Mouse (Mus musculus) forebrain, embryonic 12.5 days (tissue): ENCODE measurements around the gene Tekt4. TPM values are rescaled to one million over a fixed set of nuclear protein-coding genes. Genes with fewer than 3 reads are reported as not detected.
A peak's percentile ranks its signal among the peaks of the same experiment; 100 is the strongest.

Experiments used
- ATAC-seq: fragments of 200-750 bp; cut with Nextera tagmentation; 2 replicates; pipeline ENCODE4 v1.8.0; 2017; ENCODE audit warnings: moderate TSS enrichment; ENCODE audit not compliant: low FRiP score
- H3K27ac ChIP-seq: fragments of 300-500 bp; sonication (generic); 2 replicates; pipeline ENCODE4 v1.5.1; 2016; ENCODE audit warnings: mild to moderate bottlenecking
- H3K27me3 ChIP-seq: fragments of 300-500 bp; sonication (generic); 2 replicates; pipeline ENCODE4 v1.6.1; 2016; ENCODE audit warnings: mild to moderate bottlenecking
- H3K36me3 ChIP-seq: fragments of 300-500 bp; sonication (generic); replicated peaks from 2 replicates; pipeline ENCODE4 v1.6.1; 2016; ENCODE audit warnings: mild to moderate bottlenecking
- H3K4me1 ChIP-seq: fragments of 300-500 bp; sonication (generic); 2 replicates; pipeline ENCODE4 v1.6.1; 2016
- H3K4me2 ChIP-seq: fragments of 300-500 bp; sonication (generic); 2 replicates; pipeline ENCODE4 v1.6.1; 2016; ENCODE audit warnings: mild to moderate bottlenecking, moderate library complexity
- H3K4me3 ChIP-seq: fragments of 300-500 bp; sonication (generic); replicated peaks from 2 replicates; pipeline ENCODE4 v1.5.1; 2016; ENCODE audit warnings: mild to moderate bottlenecking
- H3K9ac ChIP-seq: fragments of 300-500 bp; sonication (generic); 2 replicates; pipeline ENCODE4 v1.6.1; 2016; ENCODE audit warnings: mild to moderate bottlenecking
- H3K9me3 ChIP-seq: fragments of 300-500 bp; sonication (generic); 2 replicates; pipeline ENCODE4 v1.6.1; 2016
- WGBS: fragments of 180-500 bp; shearing (Covaris S2); methylation state at CpG from one replicate; pipeline ENCODE4 v1.1.7; 2016; 5-methylcytosine and 5-hydroxymethylcytosine counted together
- polyA plus RNA-seq: library from polyadenylated mRNA; unstranded; fragments of >200 nt; fragmentation: Nextera tagmentation; extraction: Ambion mirVana; gene quantifications from 2 replicates; pipeline ENCODE4 v1.2.1, GENCODE M21; 2016

Tekt4 gene
- polyA plus RNA-seq, 1 experiment from 2014 or later, result 0.31 TPM

GRCm38 (mm10) chr17:25416219-25416618 is 38.2 kb upstream of the Tekt4 start:
- Histone ChIP-seq H3K4me3 (no peak overlapping the region), H3K9ac (0 out of 2 replicates have a peak overlapping the region, but pooled peaks have one; percentile 33), H3K27ac (peak overlapping the region; percentile 72), H3K9me3 (no peaks in the 10 kb centered on the region), H3K4me2 (0 out of 2 replicates have a peak overlapping the region, but pooled peaks have one; percentile 29), H3K4me1 (peaks cover 78% of the 10 kb centered on the region), H3K36me3 (no peaks in the 10 kb centered on the region), H3K27me3 (peaks cover 19% of the 10 kb centered on the region)
- ATAC-seq, result peak; percentile 28; the same call in 1 of the 2 replicates
- 11% methylated on average over 3 of the region's 3 CpGs for WGBS

- H3K9me3 ChIP-seq, result no peaks in the 10 kb centered on the region
- peak overlapping the region; percentile 82 for H3K27ac ChIP-seq
- H3K36me3 ChIP-seq, result no peaks in the 10 kb centered on the region
- no peak overlapping the region for H3K4me3 ChIP-seq
- H3K4me1 ChIP-seq, result peaks cover 74% of the 10 kb centered on the region
- 76% methylated on average over 6 of the region's 6 CpGs for WGBS
- peaks cover 10% of the 10 kb centered on the region for H3K27me3 ChIP-seq
- H3K4me2 ChIP-seq, result no peak overlapping the region
- no peak for ATAC-seq
- no peak overlapping the region for H3K9ac ChIP-seq
Observed at GRCm38 (mm10) chr17:25417990-25418389, 36.4 kb upstream of the Tekt4 start.

GRCm38 (mm10) chr17:25418926-25419325 is 35.5 kb upstream of the Tekt4 start:
- Histone ChIP-seq H3K4me1 (peaks cover 70% of the 10 kb centered on the region), H3K9ac (no peak overlapping the region), H3K9me3 (no peaks in the 10 kb centered on the region), H3K4me2 (peak overlapping the region; percentile 25; the same call in 1 of the 2 replicates), H3K4me3 (no peak overlapping the region), H3K27me3 (peaks cover 13% of the 10 kb centered on the region), H3K27ac (peak overlapping the region; percentile 82), H3K36me3 (no peaks in the 10 kb centered on the region)
- WGBS, result 10% methylated on average over 9 of the region's 9 CpGs
- peak; percentile 74; the same call in 1 of the 2 replicates for ATAC-seq

- H3K9ac ChIP-seq, result no peak overlapping the region
- H3K4me2 ChIP-seq, result no peak overlapping the region
- no peak overlapping the region for H3K4me3 ChIP-seq
- WGBS, result 89% methylated on average over 3 of the region's 3 CpGs
- peaks cover 8% of the 10 kb centered on the region; the same call in 1 of the 2 replicates for H3K27me3 ChIP-seq
- H3K4me1 ChIP-seq, result peaks cover 64% of the 10 kb centered on the region
- no peaks in the 10 kb centered on the region for H3K9me3 ChIP-seq
- H3K27ac ChIP-seq, result no peak overlapping the region
- ATAC-seq, result no peak
- H3K36me3 ChIP-seq, result no peaks in the 10 kb centered on the region
Observed at GRCm38 (mm10) chr17:25420998-25421397, 33.4 kb upstream of the Tekt4 start.

GRCm38 (mm10) chr17:25424526-25425080 is 29.8 kb upstream of the Tekt4 start:
- Histone ChIP-seq H3K4me1 (peaks cover 45% of the 10 kb centered on the region), H3K4me3 (no peak overlapping the region), H3K9ac (no peak overlapping the region), H3K36me3 (no peaks in the 10 kb centered on the region; the same call in 1 of the 2 replicates), H3K27me3 (peaks cover 25% of the 10 kb centered on the region), H3K9me3 (no peaks in the 10 kb centered on the region), H3K4me2 (no peak overlapping the region), H3K27ac (0 out of 2 replicates have a peak overlapping the region, but pooled peaks have one; percentile 20)
- no peak for ATAC-seq
- WGBS, result 36% methylated on average over 8 of the region's 8 CpGs

- Histone ChIP-seq H3K27ac (no peak overlapping the region), H3K4me1 (peaks cover 43% of the 10 kb centered on the region), H3K27me3 (peaks cover 38% of the 10 kb centered on the region), H3K4me3 (no peak overlapping the region), H3K36me3 (no peaks in the 10 kb centered on the region; the same call in 1 of the 2 replicates), H3K9ac (no peak overlapping the region), H3K4me2 (no peak overlapping the region), H3K9me3 (no peaks in the 10 kb centered on the region)
- ATAC-seq, result no peak
- WGBS, result 66% methylated on average over 2 of the region's 2 CpGs
Observed at GRCm38 (mm10) chr17:25425996-25426395, 28.4 kb upstream of the Tekt4 start.

GRCm38 (mm10) chr17:25427441-25427840 is 27.0 kb upstream of the Tekt4 start:
- WGBS, result 42% methylated on average over 10 of the region's 10 CpGs
- H3K9me3 ChIP-seq, result no peaks in the 10 kb centered on the region
- H3K27ac ChIP-seq, result no peak overlapping the region
- H3K4me3 ChIP-seq, result no peak overlapping the region
- H3K9ac ChIP-seq, result no peak overlapping the region
- H3K36me3 ChIP-seq, result no peaks in the 10 kb centered on the region; the same call in 1 of the 2 replicates
- H3K27me3 ChIP-seq, result peaks cover 52% of the 10 kb centered on the region
- no peak overlapping the region for H3K4me2 ChIP-seq
- H3K4me1 ChIP-seq, result peaks cover 48% of the 10 kb centered on the region
- ATAC-seq, result no peak

GRCm38 (mm10) chr17:25429240-25429639 is 25.2 kb upstream of the Tekt4 start:
- Histone ChIP-seq H3K9ac (no peak overlapping the region), H3K27me3 (peaks cover 62% of the 10 kb centered on the region), H3K9me3 (no peaks in the 10 kb centered on the region), H3K4me3 (no peak overlapping the region), H3K27ac (no peak overlapping the region), H3K4me1 (peaks cover 59% of the 10 kb centered on the region), H3K36me3 (no peaks in the 10 kb centered on the region; the same call in 1 of the 2 replicates), H3K4me2 (no peak overlapping the region)
- 58% methylated on average over 5 of the region's 5 CpGs for WGBS
- no peak for ATAC-seq

- H3K4me2 ChIP-seq, result no peak overlapping the region
- peaks cover 59% of the 10 kb centered on the region for H3K4me1 ChIP-seq
- H3K9me3 ChIP-seq, result no peaks in the 10 kb centered on the region
- H3K27ac ChIP-seq, result no peak overlapping the region
- no peaks in the 10 kb centered on the region; the same call in 1 of the 2 replicates for H3K36me3 ChIP-seq
- no peak overlapping the region for H3K9ac ChIP-seq
- ATAC-seq, result no peak
- H3K27me3 ChIP-seq, result peaks cover 67% of the 10 kb centered on the region
- H3K4me3 ChIP-seq, result no peak overlapping the region
- 63% methylated on average over 6 of the region's 6 CpGs for WGBS
Observed at GRCm38 (mm10) chr17:25429886-25430285, 24.5 kb upstream of the Tekt4 start.

GRCm38 (mm10) chr17:25430534-25430933 is 23.9 kb upstream of the Tekt4 start:
- H3K9me3 ChIP-seq, result no peaks in the 10 kb centered on the region
- no peaks in the 10 kb centered on the region; the same call in 1 of the 2 replicates for H3K36me3 ChIP-seq
- H3K27ac ChIP-seq, result no peak overlapping the region
- peak overlapping the region; percentile 94; the same call in 1 of the 2 replicates for H3K4me2 ChIP-seq
- peaks cover 72% of the 10 kb centered on the region for H3K27me3 ChIP-seq
- H3K4me3 ChIP-seq, result no peak overlapping the region; the same call in 1 of the 2 replicates
- no peak for ATAC-seq
- peaks cover 58% of the 10 kb centered on the region for H3K4me1 ChIP-seq
- 54% methylated on average over 8 of the region's 8 CpGs for WGBS
- H3K9ac ChIP-seq, result no peak overlapping the region

GRCm38 (mm10) chr17:25432433-25433181 is 21.8 kb upstream of the Tekt4 start:
- H3K36me3 ChIP-seq, result no peaks in the 10 kb centered on the region; the same call in 1 of the 2 replicates
- peak overlapping the region; percentile 85 for H3K27ac ChIP-seq
- H3K4me2 ChIP-seq, result peak overlapping the region; percentile 94
- peaks cover 84% of the 10 kb centered on the region for H3K27me3 ChIP-seq
- peak; percentile 34 for ATAC-seq
- H3K4me1 ChIP-seq, result peaks cover 46% of the 10 kb centered on the region
- WGBS, result under 1% methylated on average over 53 of the region's 53 CpGs
- no peaks in the 10 kb centered on the region for H3K9me3 ChIP-seq
- H3K4me3 ChIP-seq, result peak overlapping the region; percentile 74
- H3K9ac ChIP-seq, result peak overlapping the region; percentile 81

GRCm38 (mm10) chr17:25433223-25433616 is 21.2 kb upstream of the Tekt4 start:
- Histone ChIP-seq H3K27ac (peak overlapping the region; percentile 85), H3K27me3 (peaks cover 88% of the 10 kb centered on the region), H3K36me3 (no peaks in the 10 kb centered on the region), H3K4me1 (peaks cover 42% of the 10 kb centered on the region), H3K9ac (peak overlapping the region; percentile 81), H3K4me2 (peak overlapping the region; percentile 94), H3K4me3 (peak overlapping the region; percentile 74), H3K9me3 (no peaks in the 10 kb centered on the region)
- peak; percentile 53 for ATAC-seq
- WGBS, result under 1% methylated on average over 40 of the region's 40 CpGs
